Mouse (Mus musculus): ENCODE data around the gene Slitrk6.

DNA sequence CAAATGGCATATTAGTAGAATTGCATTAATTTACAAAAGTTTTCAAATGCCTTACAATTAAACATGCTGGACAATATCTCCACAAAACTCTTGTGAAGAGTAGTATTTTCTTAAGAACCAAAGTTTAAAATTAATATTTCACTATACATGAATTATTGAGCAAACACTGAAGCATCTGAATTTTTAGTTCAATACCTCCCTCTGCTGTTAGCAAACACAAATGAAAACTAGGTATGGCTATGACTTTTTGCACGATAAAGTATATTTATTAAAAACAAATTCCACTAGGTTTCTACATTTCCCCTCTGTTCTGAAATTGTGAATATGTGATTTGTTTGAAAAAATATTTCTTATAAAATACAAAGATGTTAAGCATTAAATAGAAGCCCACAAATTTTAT lies 15.7 kb upstream of the Slitrk6 start:
- no peak for TF ChIP-seq CTCF (conservative IDR thresholded peaks at IDR 0.05; ENCODE audit: low read length)
- no peak for TF ChIP-seq NANOG (IDR thresholded peaks at IDR 0.05; ENCODE audit: borderline replicate concordance, low read length)

Measured in E14TG2a.4 (cell line).